21 mouse cellular contexts compared by ENCODE assay signal in genomic region chr16:48403423-48403822, GRCm38 (mm10). TPM values are rescaled to one million over a fixed set of nuclear protein-coding genes. Genes with fewer than 3 reads are reported as not detected.
"Had no signal": no experiment of that assay in that cellular context is flagged by ENCODE, and none has a peak within 500 bp of the region (broad histone marks: within the 10 kb centered on the region; RNA-seq: fewer than 3 reads in every experiment).

No protein-coding gene starts in this region.

- ATAC-seq: lung, postnatal 0 days; midbrain, embryonic 15.5 days had no signal

- H3K27ac ChIP-seq: liver, embryonic 15.5 days; midbrain, embryonic 15.5 days; neural tube, embryonic 12.5 days had no signal

- DNase-seq: kidney, adult 8-10 months; kidney, postnatal 25 days; left cerebral cortex, postnatal 4 days; lung, adult 2 months; lung, postnatal 36 days; spleen, adult 18-20 months; thymus, adult 18-20 months; thymus, postnatal 14 days had no signal

- H3K4me3 ChIP-seq: liver, embryonic 15.5 days; megakaryocyte, embryonic 14.5 days; midbrain, embryonic 15.5 days; neural tube, embryonic 12.5 days had no signal

- H3K4me1 ChIP-seq: liver, embryonic 15.5 days; megakaryocyte, embryonic 14.5 days; neural tube, embryonic 12.5 days had no signal

- H3K36me3 ChIP-seq: liver, embryonic 15.5 days; midbrain, embryonic 15.5 days; neural tube, embryonic 12.5 days had no signal

- H3K27me3 ChIP-seq: liver, embryonic 15.5 days; megakaryocyte, embryonic 14.5 days; midbrain, embryonic 15.5 days; neural tube, embryonic 12.5 days had no signal

- H3K9me3 ChIP-seq: liver, embryonic 15.5 days; megakaryocyte, embryonic 14.5 days; midbrain, embryonic 15.5 days; neural tube, embryonic 12.5 days had no signal

RNA-seq across cellular contexts. Expression of gene Gm5485, which starts 8.8 kb away (rescaled TPM):
- total RNA-seq: layer of hippocampus, postnatal 10 days; left cerebral cortex, postnatal 4 days; monocyte, adult 5-6 weeks; neutrophil, adult 5-6 weeks had no signal
- polyA plus RNA-seq: kidney, embryonic 16.5 days; limb, embryonic 14.5 days; liver, embryonic 11.5 days; liver, embryonic 15.5 days; lung, adult 2 months; midbrain, embryonic 11.5 days; midbrain, embryonic 15.5 days; neural tube, embryonic 12.5 days; stomach, embryonic 14.5 days had no signal

RNA-seq across cellular contexts. Expression of gene Morc1, which starts 27.6 kb away (rescaled TPM):
- total RNA-seq: monocyte, adult 5-6 weeks; neutrophil, adult 5-6 weeks had no signal
- polyA plus RNA-seq: liver, embryonic 15.5 days; midbrain, embryonic 11.5 days; midbrain, embryonic 15.5 days had no signal
